Mouse (Mus musculus) MN1 (cell line): ENCODE results near the gene Eipr1.

Experiments used
- DNase-seq: peaks from one replicate; pipeline ENCODE4 v3.0.0-alpha.2; 2016; ENCODE audit warnings: low spot score

Gene Eipr1

GRCm38 (mm10) chr12:28823518-28823917 lies 71.9 kb downstream of the Eipr1 start:
- DNase-seq: no peak

GRCm38 (mm10) chr12:28829502-28829901 lies 77.9 kb downstream of the Eipr1 start:
- no peak for DNase-seq

- DNase-seq: no peak
These were observed 78.9 kb downstream of the Eipr1 start for GRCm38 (mm10) chr12:28830471-28830870.

GRCm38 (mm10) chr12:28831066-28831733 lies 79.6 kb downstream of the Eipr1 start:
- peak; percentile 61 for DNase-seq

GRCm38 (mm10) chr12:28834266-28834665 lies 82.7 kb downstream of the Eipr1 start:
- no peak for DNase-seq

- DNase-seq: no peak
These were observed 84.1 kb downstream of the Eipr1 start for GRCm38 (mm10) chr12:28835683-28836082.

GRCm38 (mm10) chr12:28838268-28838667 lies 86.7 kb downstream of the Eipr1 start:
- no peak for DNase-seq

- peak; percentile 43 for DNase-seq
These were observed 87.4 kb downstream of the Eipr1 start for GRCm38 (mm10) chr12:28838971-28839370.

GRCm38 (mm10) chr12:28841179-28841698 lies 89.6 kb downstream of the Eipr1 start:
- no peak for DNase-seq

- DNase-seq: no peak
These were observed 94.2 kb downstream of the Eipr1 start for GRCm38 (mm10) chr12:28845811-28846210.

- no peak for DNase-seq
These were observed 95.8 kb downstream of the Eipr1 start for GRCm38 (mm10) chr12:28847401-28847800.

GRCm38 (mm10) chr12:28848726-28849612 lies 97.4 kb downstream of the Eipr1 start:
- no peak for DNase-seq

- DNase-seq: no peak
These were observed 108.1 kb downstream of the Eipr1 start for GRCm38 (mm10) chr12:28859495-28860263.

GRCm38 (mm10) chr12:28860264-28860560 lies 108.6 kb downstream of the Eipr1 start:
- DNase-seq: no peak

GRCm38 (mm10) chr12:28863260-28863659 lies 111.7 kb downstream of the Eipr1 start:
- DNase-seq: no peak

- DNase-seq: no peak
These were observed 114.5 kb downstream of the Eipr1 start for GRCm38 (mm10) chr12:28866121-28866520.

- no peak for DNase-seq
These were observed 117.2 kb downstream of the Eipr1 start for GRCm38 (mm10) chr12:28868794-28869193.

- peak; percentile 47 for DNase-seq
These were observed 120.7 kb downstream of the Eipr1 start for GRCm38 (mm10) chr12:28872271-28872670.

GRCm38 (mm10) chr12:28874781-28875251 lies 123.2 kb downstream of the Eipr1 start:
- DNase-seq: peak; percentile 51

GRCm38 (mm10) chr12:28875471-28875870 lies 123.9 kb downstream of the Eipr1 start:
- no peak for DNase-seq

GRCm38 (mm10) chr12:28880471-28880870 lies 128.9 kb downstream of the Eipr1 start:
- DNase-seq: no peak

GRCm38 (mm10) chr12:28887712-28888111 lies 136.1 kb downstream of the Eipr1 start:
- DNase-seq: no peak
